Mouse (Mus musculus): ENCODE results near the gene Cep295nl. TPM values are rescaled to one million over a fixed set of nuclear protein-coding genes. Genes with fewer than 3 reads are reported as not detected.

Cep295nl gene
- total RNA-seq (2021): under 1 TPM; 0.20 to 0.96 TPM
- long read RNA-seq, experiment 1: 0 reads
- long read RNA-seq, experiment 2: 0 reads

DNA sequence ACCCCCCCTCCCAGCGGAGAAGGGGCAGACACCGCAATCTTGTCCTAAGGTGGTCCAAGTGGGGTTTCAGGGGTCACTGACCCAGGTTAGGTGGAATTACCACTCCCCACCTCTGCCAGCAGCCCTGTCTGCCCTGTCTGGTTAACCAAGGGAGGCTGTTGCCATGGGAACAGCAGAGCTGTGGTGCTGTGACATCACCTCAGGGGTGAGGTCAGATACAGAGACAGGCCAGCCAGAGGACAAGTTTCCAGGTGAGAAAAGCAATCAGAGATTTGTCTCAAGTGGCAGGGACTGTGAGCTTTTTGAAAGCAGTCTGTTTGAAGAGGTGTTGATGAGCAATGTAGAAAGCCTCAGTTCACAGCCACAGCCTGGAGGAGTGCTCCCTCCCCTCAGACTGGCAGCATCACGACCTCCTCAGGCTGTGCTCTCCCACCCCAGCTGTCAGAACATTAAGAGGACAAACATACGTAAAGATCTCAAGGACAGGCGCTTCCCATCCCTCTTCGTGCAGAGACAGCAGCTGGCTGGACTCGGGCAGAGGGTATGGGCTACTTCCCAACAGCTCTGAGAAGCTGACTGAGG, at the start of gene Cep295nl:
Cep295nl (minus strand) TSS at position 101 of the 582 bp plus-strand sequence.
- no peak for DNase-seq (ENCODE audit: low spot score in 2 of 2)

GRCm38 (mm10) chr11:118387816-118388215, 45.5 kb upstream of the Cep295nl start:
- peak in 1 of 2 experiments; percentile 13 for DNase-seq (ENCODE audit: low spot score in 2 of 2)

- peak; percentile 83 to 88 for DNase-seq (ENCODE audit: low spot score in 2 of 2)
These were observed 37.1 kb upstream of the Cep295nl start for GRCm38 (mm10) chr11:118379251-118380009.

GRCm38 (mm10) chr11:118378656-118379055, 36.4 kb upstream of the Cep295nl start:
- DNase-seq (ENCODE audit: low spot score in 2 of 2): peak in 1 of 2 experiments; percentile 17

DNA sequence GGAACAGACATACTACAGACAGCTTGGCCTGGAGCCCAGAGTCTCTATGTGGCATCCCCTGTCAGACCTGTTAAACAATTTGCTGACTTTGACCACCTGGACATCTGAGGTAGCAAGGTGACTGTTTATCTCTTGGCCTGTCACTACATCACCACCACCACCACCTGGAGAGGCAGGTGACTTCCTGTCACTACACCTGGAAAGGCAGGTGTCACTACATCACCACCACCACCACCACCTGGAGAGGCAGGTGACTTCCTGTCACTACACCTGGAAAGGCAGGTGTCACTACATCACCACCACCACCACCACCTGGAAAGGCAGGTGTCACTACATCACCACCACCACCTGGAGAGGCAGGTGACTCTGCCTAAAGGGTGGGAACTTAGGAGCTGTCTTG, 34.0 kb upstream of the Cep295nl start:
- peak in 1 of 2 experiments; percentile 12 for DNase-seq (ENCODE audit: low spot score in 2 of 2)

GRCm38 (mm10) chr11:118375881-118376280, 33.6 kb upstream of the Cep295nl start:
- peak in 1 of 2 experiments; percentile 17 for DNase-seq (ENCODE audit: low spot score in 2 of 2)

DNA sequence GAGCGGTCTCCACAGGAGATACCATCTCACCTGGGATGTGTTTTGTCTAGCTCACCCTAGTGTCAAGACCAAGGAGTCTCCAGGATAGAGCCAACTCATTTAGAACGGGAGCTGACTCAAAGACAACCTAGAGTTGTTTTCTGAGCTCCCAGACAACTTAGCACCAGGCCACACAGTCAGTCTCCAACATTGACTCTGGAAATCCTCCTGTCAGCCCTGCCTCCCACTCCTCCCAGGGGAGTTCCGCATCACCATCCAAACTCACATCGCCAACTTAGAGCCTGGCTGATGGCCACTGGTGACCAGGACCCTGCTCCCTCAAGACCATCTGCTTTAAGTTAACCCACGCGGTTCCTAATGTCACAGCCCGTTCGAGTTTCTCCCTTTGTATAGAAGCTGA, 33.2 kb upstream of the Cep295nl start:
- DNase-seq (ENCODE audit: low spot score in 2 of 2): peak in 1 of 2 experiments; percentile 11

DNA sequence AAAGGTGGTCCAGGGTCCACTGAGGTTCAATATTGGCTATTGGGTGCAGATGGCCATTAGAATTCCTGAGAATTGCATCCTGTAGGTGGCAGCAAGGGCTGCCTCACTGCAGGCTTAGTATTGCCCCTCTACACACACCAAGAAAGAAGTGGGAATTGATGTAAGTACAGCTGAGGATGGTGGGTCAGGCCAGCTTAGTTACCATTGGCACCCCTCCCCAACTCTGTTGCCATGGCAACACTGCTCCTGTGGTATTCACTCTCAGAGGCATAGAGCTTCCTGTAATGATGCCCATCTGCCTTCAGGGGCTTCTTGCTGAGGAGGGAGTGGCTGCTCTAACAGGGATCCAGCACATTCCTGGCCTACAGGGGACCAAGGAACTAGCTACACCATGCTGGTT, 32.7 kb upstream of the Cep295nl start:
- no peak for DNase-seq (ENCODE audit: low spot score in 2 of 2)

DNA sequence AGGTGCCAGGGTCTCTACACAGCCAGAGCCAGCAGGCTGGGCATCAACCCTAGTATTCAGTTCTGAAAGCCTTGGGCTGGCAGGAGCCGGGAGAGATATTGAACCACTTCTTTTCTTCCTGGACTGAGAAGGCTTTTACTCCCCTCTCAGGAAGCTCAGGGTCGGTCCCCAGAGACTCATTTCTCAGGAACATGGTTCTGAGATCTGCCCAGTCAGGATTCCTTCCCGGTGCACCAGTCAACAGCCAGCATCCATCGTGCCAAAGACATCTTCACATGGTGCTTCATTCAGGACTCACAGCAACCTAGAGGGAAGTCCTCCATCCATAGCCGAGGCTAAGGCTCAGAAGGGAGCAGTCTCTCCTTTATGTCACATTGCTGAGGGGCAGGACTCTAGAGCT, 32.2 kb upstream of the Cep295nl start:
- no peak for DNase-seq (ENCODE audit: low spot score in 2 of 2)

GRCm38 (mm10) chr11:118372641-118373040, 30.3 kb upstream of the Cep295nl start:
- DNase-seq (ENCODE audit: low spot score in 2 of 2): peak in 1 of 2 experiments; percentile 3

GRCm38 (mm10) chr11:118371876-118372275, 29.6 kb upstream of the Cep295nl start:
- peak in 1 of 2 experiments; percentile 14 for DNase-seq (ENCODE audit: low spot score in 2 of 2)

DNA sequence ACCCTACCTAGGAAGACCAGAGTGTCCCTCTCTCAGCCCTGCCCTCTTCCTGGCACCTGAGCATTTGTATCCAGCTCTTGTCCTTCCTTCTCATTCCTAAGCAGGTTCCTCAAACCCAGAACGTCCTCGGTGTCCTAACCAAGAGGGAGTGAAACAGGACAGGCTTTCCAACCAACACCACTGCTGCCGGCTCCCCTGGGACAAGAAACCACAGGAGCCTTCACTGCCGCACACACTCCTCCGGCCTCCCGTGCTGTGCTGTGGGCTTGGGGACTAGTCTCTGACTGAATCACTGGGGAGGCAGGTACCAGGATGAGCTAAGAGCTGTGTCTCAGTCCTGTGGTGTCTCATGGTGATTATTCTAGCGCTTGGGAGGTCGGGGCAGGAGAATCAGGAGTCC, 27.4 kb upstream of the Cep295nl start:
- DNase-seq (ENCODE audit: low spot score in 2 of 2): peak in 1 of 2 experiments; percentile 15

- DNase-seq (ENCODE audit: low spot score in 2 of 2): peak in 1 of 2 experiments; percentile 18
These were observed 27.0 kb upstream of the Cep295nl start for GRCm38 (mm10) chr11:118369251-118369650.

GRCm38 (mm10) chr11:118368330-118368729, 26.0 kb upstream of the Cep295nl start:
- peak in 1 of 2 experiments; percentile 35 for DNase-seq (ENCODE audit: low spot score in 2 of 2)

- DNase-seq (ENCODE audit: low spot score in 2 of 2): peak in 1 of 2 experiments; percentile 8
These were observed 24.3 kb upstream of the Cep295nl start for GRCm38 (mm10) chr11:118366559-118366958.

DNA sequence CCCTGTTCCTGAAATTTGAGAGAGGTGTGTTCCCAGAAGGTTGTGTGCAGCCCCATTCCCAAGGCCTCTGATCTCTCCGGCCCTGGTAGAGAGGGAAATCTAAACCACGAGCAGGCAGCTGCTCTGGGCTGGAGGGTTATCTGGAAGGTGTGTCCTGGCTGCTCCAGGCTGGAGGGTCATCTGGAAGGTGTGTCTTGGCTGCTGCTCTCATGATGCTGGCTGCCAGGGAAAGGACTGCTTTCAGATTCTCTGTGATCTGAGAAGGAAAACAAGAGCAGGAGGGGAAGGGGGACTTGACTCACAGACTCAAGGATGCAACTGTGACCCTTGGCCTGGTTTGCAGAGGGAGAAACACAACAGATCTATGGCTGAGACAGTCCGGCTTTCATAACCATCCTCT, 23.8 kb upstream of the Cep295nl start:
- peak in 1 of 2 experiments; percentile 20 for DNase-seq (ENCODE audit: low spot score in 2 of 2)

- peak in 1 of 2 experiments; percentile 29 for DNase-seq (ENCODE audit: low spot score in 2 of 2)
These were observed 22.9 kb upstream of the Cep295nl start for GRCm38 (mm10) chr11:118365171-118365570.

GRCm38 (mm10) chr11:118364021-118364420, 21.7 kb upstream of the Cep295nl start:
- no peak for DNase-seq (ENCODE audit: low spot score in 2 of 2)

DNA sequence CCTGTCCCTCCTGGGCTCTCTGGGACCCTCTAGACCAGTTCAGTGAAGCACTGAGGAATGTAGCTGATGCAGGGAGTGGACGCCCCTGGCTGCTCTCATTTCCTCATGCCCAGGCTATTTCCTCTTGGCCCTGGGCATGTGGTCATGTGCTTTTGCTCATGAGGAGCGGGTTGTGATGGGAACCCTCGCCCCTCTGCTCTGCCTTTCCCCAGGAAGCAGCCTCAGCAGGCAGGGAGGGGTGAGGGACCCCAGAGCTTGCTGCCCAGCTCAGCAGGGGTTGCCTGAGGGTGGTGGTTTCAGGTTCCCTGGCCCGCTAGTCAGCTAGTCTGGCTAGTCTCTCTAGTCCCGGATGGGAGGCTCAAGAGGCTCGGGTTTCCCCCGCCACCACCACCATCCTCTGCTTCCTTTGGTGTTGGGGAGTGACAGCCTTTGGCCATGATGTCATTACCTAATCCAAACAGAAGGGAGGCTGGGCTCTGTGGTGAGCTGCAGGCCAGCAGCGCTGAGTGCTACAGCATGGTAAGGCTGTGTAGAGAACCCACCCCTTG, 20.7 kb upstream of the Cep295nl start:
- DNase-seq (ENCODE audit: low spot score in 2 of 2): no peak

- DNase-seq (ENCODE audit: low spot score in 2 of 2): no peak
These were observed 20.2 kb upstream of the Cep295nl start for GRCm38 (mm10) chr11:118362501-118362900.

- no peak for DNase-seq (ENCODE audit: low spot score in 2 of 2)
These were observed 18.6 kb upstream of the Cep295nl start for GRCm38 (mm10) chr11:118360907-118361341.

DNA sequence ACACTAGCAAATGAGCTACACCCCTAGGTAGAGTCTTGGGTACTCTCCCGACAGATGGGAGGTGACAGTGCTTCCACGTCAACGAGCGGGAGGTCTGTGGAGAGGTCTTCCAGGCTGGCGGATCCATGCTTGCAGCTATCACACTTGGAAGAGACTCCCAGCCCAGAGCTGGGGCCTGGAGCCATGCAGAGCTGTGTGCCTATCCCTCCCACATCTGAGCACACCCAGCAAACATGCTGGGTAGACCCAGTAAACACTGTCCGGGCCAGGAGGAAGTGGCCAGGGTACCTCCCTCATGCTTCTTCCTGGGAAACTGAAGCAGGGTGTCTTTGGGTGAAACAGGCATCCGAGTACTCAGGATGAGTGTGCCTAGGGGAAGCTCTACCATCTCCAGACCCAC, 18.2 kb upstream of the Cep295nl start:
- no peak for DNase-seq (ENCODE audit: low spot score in 2 of 2)
